8 mouse cellular contexts compared by ENCODE assay signal in genomic region chr17:32494601-32495000, GRCm38 (mm10). TPM values are rescaled to one million over a fixed set of nuclear protein-coding genes. Genes with fewer than 3 reads are reported as not detected.
DNase-seq lines count a peak whose midpoint lies in the region; ATAC-seq and TF ChIP-seq lines count a peak whose summit lies in the region.
"Had no signal": no experiment of that assay in that cellular context is flagged by ENCODE, and none has a peak within 500 bp of the region (broad histone marks: within the 10 kb centered on the region; RNA-seq: fewer than 3 reads in every experiment).

No protein-coding gene starts in this region.

- no peaks in the 10 kb centered on the region for H3K9me3 ChIP-seq in forebrain, embryonic 16.5 days (ENCODE audit: control insufficient read depth, low read length)
- no peaks in the 10 kb centered on the region for H3K9me3 ChIP-seq in hindbrain, postnatal 0 days (ENCODE audit: low read length)
- H3K9me3 ChIP-seq: limb, embryonic 15.5 days had no signal

- ATAC-seq in forebrain, embryonic 16.5 days, result peak; percentile 80
- peak; percentile 63; the same call in 1 of the 2 replicates for ATAC-seq in hindbrain, postnatal 0 days

- no peak overlapping the region for H3K4me3 ChIP-seq in forebrain, embryonic 16.5 days (replicated peaks; ENCODE audit: low read length)
- H3K4me3 ChIP-seq in hindbrain, postnatal 0 days (ENCODE audit: low read length), result no peak overlapping the region
- H3K4me3 ChIP-seq: limb, embryonic 15.5 days had no signal

- 0 out of 2 replicates have a peak, but pooled peaks cover 2% of the 10 kb centered on the region for H3K4me1 ChIP-seq in forebrain, embryonic 16.5 days (replicated peaks; ENCODE audit: control insufficient read depth, insufficient read depth, low read length)
- H3K4me1 ChIP-seq in hindbrain, postnatal 0 days (ENCODE audit: insufficient read depth, low read length), result no peaks in the 10 kb centered on the region

- no peak overlapping the region for H3K9ac ChIP-seq in forebrain, embryonic 16.5 days (replicated peaks; ENCODE audit: low read depth, low read length)
- no peak overlapping the region for H3K9ac ChIP-seq in hindbrain, postnatal 0 days (replicated peaks; ENCODE audit: low read length)
- H3K9ac ChIP-seq: limb, embryonic 15.5 days had no signal

- WGBS in forebrain, embryonic 16.5 days, result 76% methylated on average over 1 of the region's 1 CpGs
- 68% methylated on average over 1 of the region's 1 CpGs for WGBS in hindbrain, postnatal 0 days

- no peak overlapping the region for H3K4me2 ChIP-seq in forebrain, embryonic 16.5 days (ENCODE audit: low read length)
- no peak overlapping the region for H3K4me2 ChIP-seq in hindbrain, postnatal 0 days (ENCODE audit: low read depth, low read length)
- H3K4me2 ChIP-seq: limb, embryonic 15.5 days had no signal

- H3K27me3 ChIP-seq in forebrain, embryonic 16.5 days (replicated peaks; ENCODE audit: control insufficient read depth, insufficient read depth, low read length), result no peaks in the 10 kb centered on the region
- no peaks in the 10 kb centered on the region for H3K27me3 ChIP-seq in hindbrain, postnatal 0 days (ENCODE audit: insufficient read depth, low read length)

- DNase-seq in R1 (ENCODE audit: low read depth, low spot score), result peak; percentile 80
- DNase-seq in cerebellum, adult 11-12 months, result peak; percentile 48
- DNase-seq in hindbrain, postnatal 0 days (ENCODE audit: low spot score), result peak; percentile 89
- DNase-seq in left cerebral cortex, adult 11 months (ENCODE audit: low spot score), result peak; percentile 68
- DNase-seq in mesoderm, embryonic 11.5 days (ENCODE audit: low read depth, low spot score), result peak; percentile 77
- peak; percentile 31 for DNase-seq in right cerebral cortex, postnatal 25 days

- H3K36me3 ChIP-seq in forebrain, embryonic 16.5 days (ENCODE audit: control insufficient read depth, insufficient read depth), result no peaks in the 10 kb centered on the region
- no peaks in the 10 kb centered on the region for H3K36me3 ChIP-seq in hindbrain, postnatal 0 days (ENCODE audit: insufficient read depth, low read length)
- H3K36me3 ChIP-seq: limb, embryonic 15.5 days had no signal

- H3K27ac ChIP-seq in forebrain, embryonic 16.5 days (ENCODE audit: low read length), result no peak overlapping the region
- no peak overlapping the region for H3K27ac ChIP-seq in hindbrain, postnatal 0 days
- H3K27ac ChIP-seq: limb, embryonic 15.5 days had no signal

- TF ChIP-seq CTCF in hindbrain, postnatal 0 days (IDR thresholded peaks at IDR 0.05; ENCODE audit: low read depth), result peak; percentile 89

RNA-seq across cellular contexts. Expression of gene Cyp4f17, which starts 11.2 kb away (rescaled TPM):
- polyA plus RNA-seq in forebrain, embryonic 16.5 days (2015; fragmentation: Nextera tagmentation; extraction: Ambion mirVana), result 6.7 and 8.9 TPM in 2 replicates
- total RNA-seq in hindbrain, postnatal 0 days (2014; rRNA removed), result 8.6 and 21.8 TPM in 2 replicates
- 10.5 and 11.5 TPM in 2 replicates for polyA plus RNA-seq in hindbrain, postnatal 0 days (2015; fragmentation: Nextera tagmentation; extraction: Ambion mirVana)

RNA-seq across cellular contexts. Expression of gene Cyp4f16, which starts 41.8 kb away (rescaled TPM):
- 20.0 and 26.1 TPM in 2 replicates for polyA plus RNA-seq in forebrain, embryonic 16.5 days (2015; fragmentation: Nextera tagmentation; extraction: Ambion mirVana)
- 10.5 and 20.3 TPM in 2 replicates for total RNA-seq in hindbrain, postnatal 0 days (2014; rRNA removed)
- 14.3 and 16.0 TPM in 2 replicates for polyA plus RNA-seq in hindbrain, postnatal 0 days (2015; fragmentation: Nextera tagmentation; extraction: Ambion mirVana)

RNA-seq across cellular contexts. Expression of gene Cyp4f39, which starts 42.1 kb away (rescaled TPM):
- 0.28 and 0.40 TPM in 2 replicates for polyA plus RNA-seq in forebrain, embryonic 16.5 days (2015; fragmentation: Nextera tagmentation; extraction: Ambion mirVana)
- total RNA-seq in hindbrain, postnatal 0 days (2014; rRNA removed), result 3.8 and 4.0 TPM in 2 replicates
- polyA plus RNA-seq in hindbrain, postnatal 0 days (2015; fragmentation: Nextera tagmentation; extraction: Ambion mirVana), result 1.3 TPM in 2 replicates

Comparison
In these comparisons a context has a peak if more than half of its experiments do, and no peak if none do; other contexts are left out.
1. DNase-seq: peak in every context shown above with its lines; median percentile 89 in hindbrain, postnatal 0 days; 80 in R1; 77 in mesoderm, embryonic 11.5 days; 68 in left cerebral cortex, adult 11 months; 48 in cerebellum, adult 11-12 months; 31 in right cerebral cortex, postnatal 25 days.